Mouse (Mus musculus) brown adipose tissue, adult 24 weeks (tissue): ENCODE measurements around the gene Vash1. TPM values are rescaled to one million over a fixed set of nuclear protein-coding genes. Genes with fewer than 3 reads are reported as not detected.
A peak's percentile ranks its signal among the peaks of the same experiment; 100 is the strongest.

Source experiments
- H3K27ac ChIP-seq: fragments of 200-500 bp; replicated peaks from 2 replicates; pipeline ENCODE4 v1.5.1; 2012; ENCODE audit warnings: low read depth, mild to moderate bottlenecking, low read length
- H3K4me1 ChIP-seq: fragments of 200-500 bp; 2 replicates; pipeline ENCODE4 v1.6.1; 2012; ENCODE audit warnings: low read length, mixed read lengths; ENCODE audit not compliant: control insufficient read depth, insufficient read depth, insufficient read length
- H3K4me3 ChIP-seq: fragments of 200-500 bp; 2 replicates; pipeline ENCODE4 v1.5.1; 2012; ENCODE audit warnings: low read depth, mild to moderate bottlenecking, low read length, moderate library complexity; ENCODE audit not compliant: insufficient read depth
- polyA plus RNA-seq: library from polyadenylated mRNA; stranded (reverse); fragments of >200 nt; gene quantifications from 2 replicates; pipeline ENCODE4 v1.2.4, GENCODE M21; 2012; ENCODE audit not compliant: missing spikeins, insufficient read depth, insufficient read length

The Vash1 gene
- polyA plus RNA-seq = 1.0 and 1.5 TPM in 2 replicates

GRCm38 (mm10) chr12:86678591-86679545, at the start of gene Vash1:
Vash1 (plus strand) TSS chr12:86678700.
- H3K27ac ChIP-seq = peak within 1 kb of the TSS; percentile 47
- peaks cover 4% of the 10 kb centered on the region for H3K4me1 ChIP-seq
- peak within 1 kb of the TSS; percentile 90 for H3K4me3 ChIP-seq

GRCm38 (mm10) chr12:86628783-86629172, 49.7 kb upstream of the Vash1 start:
- H3K4me3 ChIP-seq = no peak overlapping the region
- H3K4me1 ChIP-seq = no peaks in the 10 kb centered on the region
- no peak overlapping the region for H3K27ac ChIP-seq

GRCm38 (mm10) chr12:86641763-86642162, 36.7 kb upstream of the Vash1 start:
- H3K27ac ChIP-seq = no peak overlapping the region
- H3K4me3 ChIP-seq = no peak overlapping the region
- H3K4me1 ChIP-seq = no peaks in the 10 kb centered on the region

- Histone ChIP-seq H3K4me1 (no peaks in the 10 kb centered on the region), H3K27ac (no peak overlapping the region), H3K4me3 (no peak overlapping the region)
Measured at GRCm38 (mm10) chr12:86644512-86645273, 33.8 kb upstream of the Vash1 start.

- no peak overlapping the region for H3K4me3 ChIP-seq
- H3K27ac ChIP-seq = no peak overlapping the region
- H3K4me1 ChIP-seq = no peaks in the 10 kb centered on the region
Measured at GRCm38 (mm10) chr12:86645494-86645893, 33.0 kb upstream of the Vash1 start.

- no peak overlapping the region for H3K27ac ChIP-seq
- no peak overlapping the region for H3K4me3 ChIP-seq
- no peaks in the 10 kb centered on the region for H3K4me1 ChIP-seq
Measured at GRCm38 (mm10) chr12:86646831-86647230, 31.7 kb upstream of the Vash1 start.

- Histone ChIP-seq H3K4me1 (no peaks in the 10 kb centered on the region), H3K4me3 (no peak overlapping the region), H3K27ac (no peak overlapping the region)
Measured at GRCm38 (mm10) chr12:86647279-86647678, 31.2 kb upstream of the Vash1 start.

- H3K4me3 ChIP-seq = no peak overlapping the region
- H3K4me1 ChIP-seq = 0 out of 2 replicates have a peak, but pooled peaks cover 1% of the 10 kb centered on the region
- H3K27ac ChIP-seq = no peak overlapping the region
Measured at GRCm38 (mm10) chr12:86647736-86648135, 30.8 kb upstream of the Vash1 start.

GRCm38 (mm10) chr12:86648489-86648888, 30.0 kb upstream of the Vash1 start:
- 0 out of 2 replicates have a peak, but pooled peaks cover 2% of the 10 kb centered on the region for H3K4me1 ChIP-seq
- no peak overlapping the region for H3K4me3 ChIP-seq
- no peak overlapping the region for H3K27ac ChIP-seq

- H3K27ac ChIP-seq = no peak overlapping the region
- 0 out of 2 replicates have a peak, but pooled peaks cover 5% of the 10 kb centered on the region for H3K4me1 ChIP-seq
- H3K4me3 ChIP-seq = no peak overlapping the region
Measured at GRCm38 (mm10) chr12:86651301-86651860, 27.1 kb upstream of the Vash1 start.

GRCm38 (mm10) chr12:86652570-86653041, 25.9 kb upstream of the Vash1 start:
- no peak overlapping the region for H3K4me3 ChIP-seq
- H3K4me1 ChIP-seq = 0 out of 2 replicates have a peak, but pooled peaks cover 5% of the 10 kb centered on the region
- H3K27ac ChIP-seq = no peak overlapping the region

GRCm38 (mm10) chr12:86659447-86659968, 19.0 kb upstream of the Vash1 start:
- H3K4me1 ChIP-seq = peaks cover 8% of the 10 kb centered on the region; the same call in 1 of the 2 replicates
- peak overlapping the region; percentile 56; the same call in 1 of the 2 replicates for H3K27ac ChIP-seq
- no peak overlapping the region for H3K4me3 ChIP-seq

- H3K4me3 ChIP-seq = no peak overlapping the region
- no peak overlapping the region for H3K27ac ChIP-seq
- peaks cover 6% of the 10 kb centered on the region; the same call in 1 of the 2 replicates for H3K4me1 ChIP-seq
Measured at GRCm38 (mm10) chr12:86660466-86660865, 18.0 kb upstream of the Vash1 start.

GRCm38 (mm10) chr12:86665656-86666055, 12.8 kb upstream of the Vash1 start:
- H3K4me1 ChIP-seq = no peaks in the 10 kb centered on the region
- H3K4me3 ChIP-seq = no peak overlapping the region
- H3K27ac ChIP-seq = no peak overlapping the region
